Mouse (Mus musculus): ENCODE measurements around the gene AW551984.

The AW551984 gene

GRCm38 (mm10) chr9:39603999-39604453 lies at the start of gene AW551984:
Gene AW551984, minus strand, starts transcription at chr9:39604403.
- no peak for DNase-seq (ENCODE audit: extremely low read depth, insufficient read length, low spot score)

GRCm38 (mm10) chr9:39647382-39647781 lies 43.2 kb upstream of the AW551984 start:
- no peak for DNase-seq (ENCODE audit: extremely low read depth, insufficient read length, low spot score)

GRCm38 (mm10) chr9:39644785-39645184 lies 40.6 kb upstream of the AW551984 start, which contains the start of gene Olfr961:
Gene Olfr961, plus strand, starts transcription at chr9:39645085.
- no peak for DNase-seq (ENCODE audit: extremely low read depth, insufficient read length, low spot score)

GRCm38 (mm10) chr9:39633913-39634594 lies 29.9 kb upstream of the AW551984 start:
- DNase-seq (ENCODE audit: extremely low read depth, insufficient read length, low spot score): no peak

- no peak for DNase-seq (ENCODE audit: extremely low read depth, insufficient read length, low spot score)
Observed at GRCm38 (mm10) chr9:39629069-39629468, 24.9 kb upstream of the AW551984 start.

GRCm38 (mm10) chr9:39624711-39625110 lies 20.5 kb upstream of the AW551984 start:
- no peak for DNase-seq (ENCODE audit: extremely low read depth, insufficient read length, low spot score)

- DNase-seq (ENCODE audit: extremely low read depth, insufficient read length, low spot score): no peak
Observed at GRCm38 (mm10) chr9:39623783-39624182, 19.6 kb upstream of the AW551984 start.

GRCm38 (mm10) chr9:39621073-39621472 lies 16.9 kb upstream of the AW551984 start, which contains the start of gene Olfr960:
Gene Olfr960, plus strand, starts transcription at chr9:39621373.
- DNase-seq (ENCODE audit: extremely low read depth, insufficient read length, low spot score): no peak

- no peak for DNase-seq (ENCODE audit: extremely low read depth, insufficient read length, low spot score)
Observed at GRCm38 (mm10) chr9:39611953-39612352, 7.8 kb upstream of the AW551984 start.

GRCm38 (mm10) chr9:39610355-39610754 lies 6.2 kb upstream of the AW551984 start, which contains the start of gene Olfr148:
Gene Olfr148, plus strand, starts transcription at chr9:39610655.
- no peak for DNase-seq (ENCODE audit: extremely low read depth, insufficient read length, low spot score)

- no peak for DNase-seq (ENCODE audit: extremely low read depth, insufficient read length, low spot score)
Observed at GRCm38 (mm10) chr9:39608497-39608896, 4.3 kb upstream of the AW551984 start.

- no peak for DNase-seq (ENCODE audit: extremely low read depth, insufficient read length, low spot score)
Observed at GRCm38 (mm10) chr9:39603333-39603845, 814 bp downstream of the AW551984 start.

- no peak for DNase-seq (ENCODE audit: extremely low read depth, insufficient read length, low spot score)
Observed at GRCm38 (mm10) chr9:39602536-39603332, 1.5 kb downstream of the AW551984 start.

GRCm38 (mm10) chr9:39577050-39577449 lies 27.2 kb downstream of the AW551984 start:
- no peak for DNase-seq (ENCODE audit: extremely low read depth, insufficient read length, low spot score)

- no peak for DNase-seq (ENCODE audit: extremely low read depth, insufficient read length, low spot score)
Observed at GRCm38 (mm10) chr9:39575469-39575868, 28.7 kb downstream of the AW551984 start, which contains the start of gene Olfr959. Gene Olfr959, minus strand, starts transcription at chr9:39575569.

- no peak for DNase-seq (ENCODE audit: extremely low read depth, insufficient read length, low spot score)
Observed at GRCm38 (mm10) chr9:39558349-39558647, 45.9 kb downstream of the AW551984 start.

GRCm38 (mm10) chr9:39557529-39558348 lies 46.5 kb downstream of the AW551984 start:
- no peak for DNase-seq (ENCODE audit: extremely low read depth, insufficient read length, low spot score)

GRCm38 (mm10) chr9:39553946-39554345 lies 50.3 kb downstream of the AW551984 start, which contains the start of gene Olfr958:
Gene Olfr958, minus strand, starts transcription at chr9:39554054.
- DNase-seq (ENCODE audit: extremely low read depth, insufficient read length, low spot score): no peak

GRCm38 (mm10) chr9:39550806-39551205 lies 53.4 kb downstream of the AW551984 start:
- no peak for DNase-seq (ENCODE audit: extremely low read depth, insufficient read length, low spot score)
